Mouse (Mus musculus) cerebellum, adult 2 months (tissue): ENCODE data around the gene Spink2. TPM values are rescaled to one million over a fixed set of nuclear protein-coding genes. Genes with fewer than 3 reads are reported as not detected.
"Not testable (repeated sequence)": the region's sequence is repeated elsewhere in the genome, so short reads cannot be mapped to it uniquely, and the experiment has no call there.

Experiments
- DNase-seq, 2 experiments: peaks; one replicate each; pipeline ENCODE4 v3.0.0; 2021
- H3K27ac ChIP-seq: fragments of 200-500 bp; 2 replicates; pipeline ENCODE4 v1.5.1; 2012; ENCODE audit warnings: low read length, control low read depth, inconsistent platforms; ENCODE audit not compliant: insufficient read depth
- H3K27me3 ChIP-seq: fragments of 200-500 bp; 2 replicates; pipeline ENCODE4 v1.6.1; 2012; ENCODE audit warnings: inconsistent platforms, mild to moderate bottlenecking, low read length, moderate library complexity; ENCODE audit not compliant: control insufficient read depth, insufficient read depth
- H3K4me1 ChIP-seq: fragments of 200-500 bp; 2 replicates; pipeline ENCODE4 v1.6.1; 2011; ENCODE audit warnings: low read length; ENCODE audit not compliant: control insufficient read depth, insufficient read depth
- H3K4me3 ChIP-seq: fragments of 200-500 bp; replicated peaks from 2 replicates; pipeline ENCODE3; 2011; ENCODE audit warnings: mild to moderate bottlenecking, low read depth, low read length, control low read depth; ENCODE audit not compliant: insufficient read depth
- CTCF ChIP-seq: fragments of 200-500 bp; IDR thresholded peaks from 2 replicates; pipeline ENCODE4 v1.5.1; 2011; ENCODE audit warnings: low read depth, mild to moderate bottlenecking, control low read depth, low read length, moderate library complexity, borderline replicate concordance; ENCODE audit not compliant: insufficient read depth
- POLR2A ChIP-seq: fragments of 200-500 bp; IDR thresholded peaks from 2 replicates; pipeline ENCODE4 v1.6.1; 2011; ENCODE audit warnings: low read length, control low read depth, borderline replicate concordance; ENCODE audit not compliant: insufficient read depth
- WGBS: fragments of 180-500 bp; shearing (Covaris S2); methylation state at CpG from one replicate; pipeline ENCODE4 v1.1.7; 2018; 5-methylcytosine and 5-hydroxymethylcytosine counted together
- polyA plus RNA-seq: library from polyadenylated mRNA; depleted of rRNA; stranded (reverse); fragments of >200 nt; gene quantifications from 2 replicates; pipeline ENCODE4 v1.2.3, GENCODE M21; 2012

The Spink2 gene
- polyA plus RNA-seq, 1 experiment: not detected

GRCm38 (mm10) chr5:77250083-77250482 is 38.8 kb upstream of the Spink2 start:
- no peaks in the 10 kb centered on the region; the same call in 1 of the 2 replicates for H3K27me3 ChIP-seq
- no peak for TF ChIP-seq POLR2A
- no peak for TF ChIP-seq CTCF
- WGBS: 67% methylated on average over 9 of the region's 9 CpGs
- peaks cover 3% of the 10 kb centered on the region; the same call in 1 of the 2 replicates for H3K4me1 ChIP-seq
- no peak overlapping the region for H3K4me3 ChIP-seq
- no peak overlapping the region for H3K27ac ChIP-seq
- no peak for DNase-seq

GRCm38 (mm10) chr5:77245787-77246671 is 34.8 kb upstream of the Spink2 start:
- no peak for TF ChIP-seq CTCF
- TF ChIP-seq POLR2A: no peak
- Histone ChIP-seq H3K27me3 (no peaks in the 10 kb centered on the region; the same call in 1 of the 2 replicates), H3K4me3 (peak overlapping the region; percentile 15), H3K4me1 (peaks cover 3% of the 10 kb centered on the region; the same call in 1 of the 2 replicates), H3K27ac (no peak overlapping the region)
- peak in 1 of 2 experiments; percentile 9 for DNase-seq
- WGBS: 22% methylated on average over 26 of the region's 26 CpGs

GRCm38 (mm10) chr5:77245463-77245786 is 34.2 kb upstream of the Spink2 start:
- WGBS: 39% methylated on average over 7 of the region's 7 CpGs
- no peak for DNase-seq
- Histone ChIP-seq H3K27me3 (no peaks in the 10 kb centered on the region; the same call in 1 of the 2 replicates), H3K4me3 (peak overlapping the region; percentile 15), H3K27ac (no peak overlapping the region), H3K4me1 (peaks cover 3% of the 10 kb centered on the region; the same call in 1 of the 2 replicates)
- TF ChIP-seq CTCF (no peak), POLR2A (no peak)

GRCm38 (mm10) chr5:77244331-77244987 is 33.2 kb upstream of the Spink2 start:
- no peak overlapping the region for H3K27ac ChIP-seq
- DNase-seq: no peak
- H3K27me3 ChIP-seq: no peaks in the 10 kb centered on the region; the same call in 1 of the 2 replicates
- no peak for TF ChIP-seq POLR2A
- no peak for TF ChIP-seq CTCF
- no peak overlapping the region for H3K4me3 ChIP-seq
- 59% methylated on average over 8 of the region's 8 CpGs for WGBS
- H3K4me1 ChIP-seq: peaks cover 3% of the 10 kb centered on the region; the same call in 1 of the 2 replicates

GRCm38 (mm10) chr5:77237104-77237503 is 25.8 kb upstream of the Spink2 start:
- H3K4me1 ChIP-seq: no peaks in the 10 kb centered on the region
- 67% methylated on average over 2 of the region's 2 CpGs for WGBS
- DNase-seq: no peak
- H3K27ac ChIP-seq: no peak overlapping the region
- no peaks in the 10 kb centered on the region for H3K27me3 ChIP-seq
- H3K4me3 ChIP-seq: no peak overlapping the region
- TF ChIP-seq POLR2A: no peak
- no peak for TF ChIP-seq CTCF

- WGBS: 30% methylated on average over 3 of the region's 3 CpGs
- TF ChIP-seq CTCF (no peak), POLR2A (no peak)
- Histone ChIP-seq H3K4me3 (no peak overlapping the region), H3K27ac (no peak overlapping the region), H3K27me3 (no peaks in the 10 kb centered on the region), H3K4me1 (no peaks in the 10 kb centered on the region)
- no peak for DNase-seq
Measured at GRCm38 (mm10) chr5:77234921-77235320, 23.6 kb upstream of the Spink2 start.

- H3K4me1 ChIP-seq, DNase-seq, H3K27ac ChIP-seq, H3K4me3 ChIP-seq, H3K27me3 ChIP-seq: not testable (repeated sequence)
- 98% methylated on average over 4 of the region's 4 CpGs for WGBS
Measured at GRCm38 (mm10) chr5:77231863-77232262, 20.6 kb upstream of the Spink2 start.

- Histone ChIP-seq H3K4me3 (no peak overlapping the region), H3K27ac (no peak overlapping the region), H3K4me1 (no peaks in the 10 kb centered on the region), H3K27me3 (no peaks in the 10 kb centered on the region)
- peak in 1 of 2 experiments; percentile 11 for DNase-seq
- WGBS: 14% methylated on average over 1 of the region's 1 CpGs
- TF ChIP-seq CTCF: peak; percentile 18; the same call in 1 of the 2 replicates
- no peak for TF ChIP-seq POLR2A
Measured at GRCm38 (mm10) chr5:77228986-77229385, 17.7 kb upstream of the Spink2 start.
